Mouse (Mus musculus): Measurements from ENCODE around the gene Stx5a. TPM values are rescaled to one million over a fixed set of nuclear protein-coding genes. Genes with fewer than 3 reads are reported as not detected.

Gene Stx5a
- total and polyA plus RNA-seq, 3 experiments, result 23.8 to 33.4 (median 25.3) TPM

DNA sequence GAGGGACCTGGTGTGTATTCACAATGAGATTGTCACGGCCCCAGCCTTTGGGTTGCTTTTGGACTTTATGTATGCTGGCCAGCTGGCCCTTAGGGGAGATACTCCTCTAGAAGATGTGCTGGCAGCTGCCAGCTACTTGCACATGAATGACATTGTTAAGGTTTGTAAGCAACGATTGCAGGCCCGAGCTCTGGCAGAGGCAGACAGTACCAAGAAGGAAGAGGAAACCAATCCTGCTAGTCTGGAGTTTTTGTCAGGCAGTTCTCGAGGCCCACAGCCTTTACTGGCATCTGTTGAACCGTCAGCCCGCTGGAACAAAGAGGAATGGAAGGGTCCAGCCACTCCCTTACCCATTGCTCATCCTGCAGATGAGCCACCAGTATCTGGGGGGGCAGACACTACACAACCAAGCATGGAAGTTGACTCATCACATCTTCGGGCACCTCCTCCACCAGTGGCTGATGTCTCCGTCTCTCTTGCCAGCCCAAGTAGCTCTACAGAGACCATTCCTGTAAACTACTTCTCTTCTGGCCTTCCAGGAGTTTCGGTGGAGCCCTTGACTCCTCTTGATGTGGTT is 62.1 kb downstream of the Stx5a start:
- TF ChIP-seq EP300 (IDR thresholded peaks at IDR 0.05; ENCODE audit: insufficient read depth, low read depth, low read length) (no peak), POLR2A (IDR thresholded peaks at IDR 0.05; ENCODE audit: insufficient read depth, low read depth, low read length) (no peak), CTCF (IDR thresholded peaks at IDR 0.05) (no peak)
- Histone ChIP-seq H3K79me2 (replicated peaks; ENCODE audit: control insufficient read depth, insufficient read depth, low read length) (0 out of 2 replicates have a peak, but pooled peaks cover 1% of the 10 kb centered on the region), H3K9ac (ENCODE audit: low read depth, low read length) (no peak overlapping the region), H3K27me3 (ENCODE audit: control insufficient read depth, insufficient read depth, low read length) (no peaks in the 10 kb centered on the region), H3K4me3 (no peak overlapping the region), H3K36me3 (ENCODE audit: control insufficient read depth, insufficient read depth, low read length) (no peaks in the 10 kb centered on the region), H3K27ac (no peak overlapping the region; the same call in 1 of the 2 replicates), H3K4me1 (ENCODE audit: control insufficient read depth, insufficient read depth, low read length) (no peaks in the 10 kb centered on the region; the same call in 1 of the 2 replicates)
- WGBS, result 82% methylated on average over 9 of the region's 9 CpGs
- no peak for DNase-seq
- intact Hi-C loops (cut with DNase I), result loop anchor here (2.0 to 5.0 kb wide), 2 partner anchors 16 to 81 kb away; partner anchors contain the start of genes Slc3a2 and Ttc9c

DNA sequence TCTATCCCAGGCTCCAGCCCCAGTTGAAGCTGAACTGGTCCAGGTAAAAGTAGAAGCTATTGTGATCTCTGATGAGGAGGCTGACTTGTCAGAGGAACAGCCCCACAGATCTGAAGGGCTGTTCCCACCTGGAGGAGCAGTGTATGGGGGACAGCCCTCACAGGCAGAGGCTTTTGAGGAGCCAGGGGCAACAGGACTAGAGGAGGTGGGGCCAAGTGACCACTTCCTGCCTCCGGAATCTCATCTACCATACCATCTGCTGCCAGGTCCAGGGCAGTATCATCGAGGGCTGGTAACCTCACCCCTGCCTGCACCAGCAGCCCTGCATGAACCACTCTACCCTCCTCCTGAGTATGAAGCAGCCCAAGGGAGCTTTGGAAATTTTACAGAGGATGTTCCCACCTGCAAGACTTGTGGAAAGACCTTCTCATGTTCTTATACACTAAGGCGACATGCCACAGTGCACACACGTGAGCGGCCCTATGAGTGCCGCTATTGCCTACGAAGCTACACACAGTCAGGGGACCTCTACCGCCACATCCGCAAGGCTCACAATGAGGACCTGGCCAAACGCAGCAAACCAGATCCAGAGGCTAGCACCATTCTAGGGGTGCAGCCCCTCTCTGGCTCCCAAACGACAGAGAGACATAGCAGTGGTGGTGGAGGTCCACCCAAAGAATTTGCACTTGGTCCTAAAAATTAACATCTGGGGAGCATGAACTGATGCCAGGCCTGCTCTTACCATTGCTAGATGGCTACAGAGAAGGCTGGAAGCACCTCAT is 62.9 kb downstream of the Stx5a start:
- Histone ChIP-seq H3K27me3 (ENCODE audit: control insufficient read depth, insufficient read depth, low read length) (no peaks in the 10 kb centered on the region), H3K27ac (no peak overlapping the region), H3K4me1 (ENCODE audit: control insufficient read depth, insufficient read depth, low read length) (no peaks in the 10 kb centered on the region; the same call in 1 of the 2 replicates), H3K4me3 (no peak overlapping the region), H3K36me3 (ENCODE audit: control insufficient read depth, insufficient read depth, low read length) (no peaks in the 10 kb centered on the region), H3K79me2 (replicated peaks; ENCODE audit: control insufficient read depth, insufficient read depth, low read length) (0 out of 2 replicates have a peak, but pooled peaks cover 1% of the 10 kb centered on the region), H3K9ac (ENCODE audit: low read depth, low read length) (no peak overlapping the region)
- TF ChIP-seq EP300 (IDR thresholded peaks at IDR 0.05; ENCODE audit: insufficient read depth, low read depth, low read length), result no peak
- no peak for TF ChIP-seq CTCF (IDR thresholded peaks at IDR 0.05)
- TF ChIP-seq POLR2A (IDR thresholded peaks at IDR 0.05; ENCODE audit: insufficient read depth, low read depth, low read length), result no peak
- intact Hi-C loops (cut with DNase I), result loop anchor here (2.0 to 5.0 kb wide), 2 partner anchors 15 to 82 kb away; partner anchors contain the start of genes Slc3a2 and Ttc9c
- 87% methylated on average over 11 of the region's 11 CpGs for WGBS
- no peak for DNase-seq

Small RNAs within 50 kb of the gene (microRNA-seq; reads per million reads assigned to microRNA genes)
- 0 reads per million in 2 experiments for gene Mir6992

Other genes starting within 250 kb of the Stx5a start
Only the 30 nearest of the 33 such genes appear.
- not detected for gene Slc22a8, start 150.2 kb upstream of the Stx5a start, total RNA-seq (2021)
- 0.04 and 0.09 TPM in 2 replicates for gene Slc22a8, start 150.2 kb upstream of the Stx5a start, polyA plus RNA-seq (2012; rRNA removed)
- not detected for gene Slc22a6, start 123.4 kb upstream of the Stx5a start, total RNA-seq (2021)
- not detected in 2 replicates for gene Slc22a6, start 123.4 kb upstream of the Stx5a start, polyA plus RNA-seq (2012; rRNA removed)
- not detected for gene Chrm1, start 77.6 kb upstream of the Stx5a start, total RNA-seq (2021)
- gene Chrm1, start 77.6 kb upstream of the Stx5a start, polyA plus RNA-seq (2012; rRNA removed), result 0.09 and 0.21 TPM in 2 replicates
- gene Slc3a2, start 18.0 kb upstream of the Stx5a start, total RNA-seq (2021), result 10 to 100 TPM; 41.0 to 42.2 TPM
- gene Slc3a2, start 18.0 kb upstream of the Stx5a start, polyA plus RNA-seq (2012; rRNA removed), result 60.9 and 61.1 TPM in 2 replicates
- gene Wdr74, start 5.6 kb upstream of the Stx5a start, total RNA-seq (2021), result 10 to 100 TPM; 18.7 to 19.2 TPM
- 15.7 and 18.2 TPM in 2 replicates for gene Wdr74, start 5.6 kb upstream of the Stx5a start, polyA plus RNA-seq (2012; rRNA removed)
- gene 1700092M07Rik, start 695 bp upstream of the Stx5a start, total RNA-seq (2021), result under 1 TPM in 1 of 2 experiments, not detected in 1; 0.57 TPM
- 0.62 and 1.3 TPM in 2 replicates for gene 1700092M07Rik, start 695 bp upstream of the Stx5a start, polyA plus RNA-seq (2012; rRNA removed)
- 10 to 100 TPM; 35.5 to 41.8 TPM for gene Nxf1, start 15.7 kb downstream of the Stx5a start, total RNA-seq (2021)
- gene Nxf1, start 15.7 kb downstream of the Stx5a start, polyA plus RNA-seq (2012; rRNA removed), result 66.5 and 93.2 TPM in 2 replicates
- 100 to 1,000 TPM; 108 to 130 TPM for gene Tmem223, start 29.6 kb downstream of the Stx5a start, total RNA-seq (2021)
- gene Tmem223, start 29.6 kb downstream of the Stx5a start, polyA plus RNA-seq (2012; rRNA removed), result 212 and 233 TPM in 2 replicates
- 10 to 100 TPM; 14.8 to 17.1 TPM for gene Tmem179b, start 33.1 kb downstream of the Stx5a start, total RNA-seq (2021)
- 44.5 and 44.9 TPM in 2 replicates for gene Tmem179b, start 33.1 kb downstream of the Stx5a start, polyA plus RNA-seq (2012; rRNA removed)
- gene Taf6l, start 45.0 kb downstream of the Stx5a start, total RNA-seq (2021), result 1 to 10 TPM; 7.8 to 9.1 TPM
- gene Taf6l, start 45.0 kb downstream of the Stx5a start, polyA plus RNA-seq (2012; rRNA removed), result 6.0 and 6.2 TPM in 2 replicates
- gene Polr2g, start 57.2 kb downstream of the Stx5a start, total RNA-seq (2021), result 10 to 100 TPM; 53.4 to 56.3 TPM
- 55.1 and 84.1 TPM in 2 replicates for gene Polr2g, start 57.2 kb downstream of the Stx5a start, polyA plus RNA-seq (2012; rRNA removed)
- 1 to 10 TPM; 1.4 to 1.5 TPM for gene Zbtb3, start 61.1 kb downstream of the Stx5a start, total RNA-seq (2021)
- 2.0 and 2.5 TPM in 2 replicates for gene Zbtb3, start 61.1 kb downstream of the Stx5a start, polyA plus RNA-seq (2012; rRNA removed)
- 10 to 100 TPM; 14.1 TPM for gene Ttc9c, start 77.9 kb downstream of the Stx5a start, total RNA-seq (2021)
- gene Ttc9c, start 77.9 kb downstream of the Stx5a start, polyA plus RNA-seq (2012; rRNA removed), result 9.5 and 17.8 TPM in 2 replicates
- 10 to 100 TPM; 44.7 to 47.5 TPM for gene Hnrnpul2, start 78.6 kb downstream of the Stx5a start, total RNA-seq (2021)
- gene Hnrnpul2, start 78.6 kb downstream of the Stx5a start, polyA plus RNA-seq (2012; rRNA removed), result 12.4 and 23.2 TPM in 2 replicates
- not detected for gene AC129217.1, start 88.4 kb downstream of the Stx5a start, total RNA-seq (2021)
- gene AC129217.1, start 88.4 kb downstream of the Stx5a start, polyA plus RNA-seq (2012; rRNA removed), result not detected in 2 replicates
- gene Bscl2, start 96.1 kb downstream of the Stx5a start, total RNA-seq (2021), result 10 to 100 TPM; 22.6 to 23.5 TPM
- gene Bscl2, start 96.1 kb downstream of the Stx5a start, polyA plus RNA-seq (2012; rRNA removed), result 52.3 and 67.7 TPM in 2 replicates
- not detected for gene Gng3, start 97.8 kb downstream of the Stx5a start, total RNA-seq (2021)
- 0.23 and 0.35 TPM in 2 replicates for gene Gng3, start 97.8 kb downstream of the Stx5a start, polyA plus RNA-seq (2012; rRNA removed)
- 1 to 10 TPM; 2.6 to 3.7 TPM for gene Lrrn4cl, start 109.4 kb downstream of the Stx5a start, total RNA-seq (2021)
- 3.8 and 5.7 TPM in 2 replicates for gene Lrrn4cl, start 109.4 kb downstream of the Stx5a start, polyA plus RNA-seq (2012; rRNA removed)
- gene Ubxn1, start 130.1 kb downstream of the Stx5a start, total RNA-seq (2021), result 100 to 1,000 TPM; 108 to 135 TPM
- gene Ubxn1, start 130.1 kb downstream of the Stx5a start, polyA plus RNA-seq (2012; rRNA removed), result 60.7 and 62.2 TPM in 2 replicates
- 10 to 100 TPM; 49.9 to 56.5 TPM for gene Uqcc3, start 139.5 kb downstream of the Stx5a start, total RNA-seq (2021)
- 43.7 and 48.6 TPM in 2 replicates for gene Uqcc3, start 139.5 kb downstream of the Stx5a start, polyA plus RNA-seq (2012; rRNA removed)
- 1 to 10 TPM; 4.2 to 5.2 TPM for gene Lbhd1, start 142.3 kb downstream of the Stx5a start, total RNA-seq (2021)
- gene Lbhd1, start 142.3 kb downstream of the Stx5a start, polyA plus RNA-seq (2012; rRNA removed), result 1.1 and 1.3 TPM in 2 replicates
- gene Gm49403, start 142.5 kb downstream of the Stx5a start, total RNA-seq (2021), result not detected
- not detected in 2 replicates for gene Gm49403, start 142.5 kb downstream of the Stx5a start, polyA plus RNA-seq (2012; rRNA removed)
- 10 to 100 TPM; 15.6 to 21.0 TPM for gene 1810009A15Rik, start 147.4 kb downstream of the Stx5a start, total RNA-seq (2021)
- gene 1810009A15Rik, start 147.4 kb downstream of the Stx5a start, polyA plus RNA-seq (2012; rRNA removed), result 10.1 and 10.5 TPM in 2 replicates
- gene Gm49416, start 147.5 kb downstream of the Stx5a start, total RNA-seq (2021), result 1 to 10 TPM in 1 of 2 experiments, under 1 TPM in 1; 0.57 to 3.2 TPM
- 1.2 and 1.3 TPM in 2 replicates for gene Gm49416, start 147.5 kb downstream of the Stx5a start, polyA plus RNA-seq (2012; rRNA removed)
- 10 to 100 TPM; 10.6 to 12.6 TPM for gene Ints5, start 151.6 kb downstream of the Stx5a start, total RNA-seq (2021)
- gene Ints5, start 151.6 kb downstream of the Stx5a start, polyA plus RNA-seq (2012; rRNA removed), result 10.8 and 13.5 TPM in 2 replicates
- 10 to 100 TPM; 50.3 to 52.5 TPM for gene Ganab, start 156.7 kb downstream of the Stx5a start, total RNA-seq (2021)
- gene Ganab, start 156.7 kb downstream of the Stx5a start, polyA plus RNA-seq (2012; rRNA removed), result 54.5 and 90.0 TPM in 2 replicates
- 10 to 100 TPM; 35.4 to 42.3 TPM for gene B3gat3, start 179.0 kb downstream of the Stx5a start, total RNA-seq (2021)
- gene B3gat3, start 179.0 kb downstream of the Stx5a start, polyA plus RNA-seq (2012; rRNA removed), result 59.4 and 61.2 TPM in 2 replicates
- gene Rom1, start 187.9 kb downstream of the Stx5a start, total RNA-seq (2021), result 10 to 100 TPM; 21.8 to 23.1 TPM
- 24.9 and 30.7 TPM in 2 replicates for gene Rom1, start 187.9 kb downstream of the Stx5a start, polyA plus RNA-seq (2012; rRNA removed)
- gene Eml3, start 188.1 kb downstream of the Stx5a start, total RNA-seq (2021), result 1 to 10 TPM; 7.0 to 9.7 TPM
- gene Eml3, start 188.1 kb downstream of the Stx5a start, polyA plus RNA-seq (2012; rRNA removed), result 17.6 and 18.4 TPM in 2 replicates
- gene Mta2, start 200.5 kb downstream of the Stx5a start, total RNA-seq (2021), result 10 to 100 TPM; 29.0 to 32.1 TPM
- gene Mta2, start 200.5 kb downstream of the Stx5a start, polyA plus RNA-seq (2012; rRNA removed), result 13.1 and 15.6 TPM in 2 replicates